Mouse (Mus musculus) megakaryocyte progenitor cell, adult 5-6 weeks (primary cell): ENCODE data around the gene Ttc5. TPM values are rescaled to one million over a fixed set of nuclear protein-coding genes. Genes with fewer than 3 reads are reported as not detected.
"Not testable (repeated sequence)": the region's sequence is repeated elsewhere in the genome, so short reads cannot be mapped to it uniquely, and the experiment has no call there.

Experiments
- ATAC-seq: replicated peaks from 2 replicates; pipeline ENCODE4 v1.8.0; 2016; ENCODE audit warnings: mild to moderate bottlenecking, moderate TSS enrichment, inconsistent platforms; ENCODE audit not compliant: poor library complexity
- total RNA-seq, 2 experiments: library from RNA; stranded (forward) in 1 of 2; stranded (reverse) in 1 of 2; fragments of 157-497, 149-512 nt in 1 of 2; fragments of 200-1000 nt in 1 of 2; gene quantifications; 2 replicates each; pipeline versions ENCODE4 v1.2.3 to v1.2.4; 2015 to 2017

Ttc5 gene
- total RNA-seq (2015) (20.6 and 27.4 TPM in 2 replicates), total RNA-seq (2017) (39.5 and 41.8 TPM in 2 replicates)

GRCm38 (mm10) chr14:50785251-50785637, at the start of gene Ttc5:
Ttc5 (minus strand) TSS chr14:50785519.
- peak; percentile 99 for ATAC-seq

DNA sequence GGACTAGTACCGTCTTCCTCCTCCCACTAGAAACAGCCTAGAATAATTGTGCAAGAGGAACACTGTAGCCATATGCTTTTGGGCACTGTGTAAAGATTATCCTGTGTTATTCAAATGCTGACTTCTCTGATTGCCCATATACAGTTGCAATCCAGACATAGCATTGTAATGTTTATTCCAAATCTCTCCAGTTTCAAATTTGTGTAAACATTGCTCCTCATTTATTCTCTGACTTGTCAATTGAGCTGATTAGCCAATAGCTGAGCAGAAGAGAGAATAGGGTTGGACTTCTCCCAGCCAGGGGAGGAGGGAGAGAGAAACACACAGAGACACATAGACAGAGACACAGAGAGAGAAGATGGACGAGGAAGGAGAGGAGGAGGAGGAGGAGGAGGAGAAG, 49.1 kb upstream of the Ttc5 start:
- ATAC-seq = peak; percentile 36

DNA sequence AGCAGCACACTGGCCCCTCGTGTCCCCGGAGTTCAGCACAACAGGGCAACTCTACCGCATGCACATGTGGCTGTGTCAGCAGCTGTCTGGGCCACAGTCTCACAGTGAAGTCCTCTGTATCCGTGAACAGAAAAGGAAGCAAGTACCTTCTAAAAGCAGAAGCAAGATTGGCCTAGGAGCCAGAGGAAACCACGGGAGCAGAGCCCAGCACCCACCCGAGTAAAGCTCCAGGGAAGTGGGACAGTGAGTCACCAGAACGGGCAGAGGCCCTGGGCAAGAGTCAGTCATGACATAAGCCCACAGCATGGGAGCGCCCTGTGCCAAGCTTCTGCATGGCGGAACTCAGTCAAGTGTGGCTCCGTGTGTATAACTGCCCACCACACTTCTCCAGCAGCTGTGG, 48.6 kb upstream of the Ttc5 start:
- peak; percentile 91 for ATAC-seq

DNA sequence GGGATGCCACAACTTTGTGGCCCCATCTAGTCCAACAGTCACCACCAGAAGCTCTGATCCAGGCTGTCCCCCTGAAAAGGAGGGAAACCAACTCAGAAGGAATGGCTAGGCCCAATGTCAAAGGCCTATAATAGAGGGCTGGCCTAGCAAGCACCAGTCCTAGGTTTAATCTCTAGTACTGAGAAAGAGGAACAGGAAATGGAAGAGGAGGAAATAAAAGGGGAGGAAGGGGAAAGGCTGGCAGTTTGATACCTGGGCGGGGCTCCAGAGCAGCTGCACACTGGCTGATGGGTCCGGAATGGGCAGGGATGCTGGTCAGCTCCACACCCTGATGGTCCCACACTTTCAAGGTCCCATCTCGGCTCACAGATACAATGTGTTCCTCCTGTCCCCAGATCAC, 44.6 kb upstream of the Ttc5 start:
- peak; percentile 36 for ATAC-seq

GRCm38 (mm10) chr14:50826579-50826978, 41.3 kb upstream of the Ttc5 start:
- ATAC-seq = no peak

- peak; percentile 86 for ATAC-seq
Observed at GRCm38 (mm10) chr14:50824219-50824618, 38.9 kb upstream of the Ttc5 start.

- ATAC-seq = peak; percentile 46; the same call in 1 of the 2 replicates
Observed at GRCm38 (mm10) chr14:50823240-50823639, 37.9 kb upstream of the Ttc5 start.

DNA sequence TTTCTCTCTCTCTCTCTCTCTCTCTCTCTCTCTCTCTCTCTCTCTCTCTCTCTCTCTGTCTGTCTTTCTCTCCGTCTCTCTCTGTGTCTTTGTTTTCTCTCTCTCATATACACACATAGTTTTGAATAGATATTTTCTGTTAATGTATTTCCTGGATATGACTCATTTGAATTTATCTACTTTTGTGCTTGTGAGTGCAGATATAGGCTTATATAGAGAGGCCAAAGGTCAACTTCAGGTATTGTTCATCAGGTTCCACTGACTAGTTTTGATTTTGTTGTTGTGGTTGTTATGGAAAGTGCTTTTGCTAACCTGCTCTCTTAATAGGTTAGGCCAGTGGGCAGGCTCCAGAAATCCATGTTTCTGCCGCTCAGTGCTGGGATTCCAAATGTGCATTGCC, 27.7 kb upstream of the Ttc5 start:
- ATAC-seq = no peak

DNA sequence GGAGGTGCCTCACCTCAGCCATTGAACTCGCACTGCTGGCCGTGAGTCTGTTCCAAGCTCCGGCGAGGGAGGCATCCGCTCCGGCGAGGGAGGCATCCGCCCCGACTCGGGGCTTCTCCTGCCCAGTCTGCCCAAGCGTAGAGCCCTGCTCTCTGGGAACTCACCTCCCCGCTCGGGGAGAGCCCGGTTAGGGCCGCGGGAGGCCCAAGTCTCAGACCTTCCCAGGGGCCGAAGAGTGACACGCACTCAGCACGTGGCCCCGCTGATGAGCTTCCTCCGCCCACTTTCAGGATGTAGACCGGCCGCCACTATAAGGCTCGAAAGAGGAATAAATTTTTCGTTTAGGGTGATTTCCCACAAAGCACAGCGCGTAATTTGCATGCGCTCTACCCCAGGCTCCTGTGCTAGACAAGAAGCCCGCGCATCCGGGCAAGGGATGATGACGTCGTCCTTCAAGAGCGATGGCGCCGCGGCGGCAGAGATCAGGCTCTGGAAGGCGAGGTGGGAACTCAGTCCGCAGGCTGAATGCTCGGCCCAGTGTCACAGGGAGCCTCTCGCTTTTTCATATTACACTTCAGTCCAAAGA, 22.3 kb upstream of the Ttc5 start, which contains the start of the genes Ccnb1ip1 and Parp2:
Gene Ccnb1ip1 (minus strand): TSS at position 246 of the 586 bp plus-strand sequence.
Gene Parp2 (plus strand): TSS at position 355 of the 586 bp plus-strand sequence.
- peak; percentile 91 for ATAC-seq

GRCm38 (mm10) chr14:50806469-50806868, 21.1 kb upstream of the Ttc5 start:
- ATAC-seq = not testable (repeated sequence)

GRCm38 (mm10) chr14:50804683-50805082, 19.4 kb upstream of the Ttc5 start:
- no peak for ATAC-seq

DNA sequence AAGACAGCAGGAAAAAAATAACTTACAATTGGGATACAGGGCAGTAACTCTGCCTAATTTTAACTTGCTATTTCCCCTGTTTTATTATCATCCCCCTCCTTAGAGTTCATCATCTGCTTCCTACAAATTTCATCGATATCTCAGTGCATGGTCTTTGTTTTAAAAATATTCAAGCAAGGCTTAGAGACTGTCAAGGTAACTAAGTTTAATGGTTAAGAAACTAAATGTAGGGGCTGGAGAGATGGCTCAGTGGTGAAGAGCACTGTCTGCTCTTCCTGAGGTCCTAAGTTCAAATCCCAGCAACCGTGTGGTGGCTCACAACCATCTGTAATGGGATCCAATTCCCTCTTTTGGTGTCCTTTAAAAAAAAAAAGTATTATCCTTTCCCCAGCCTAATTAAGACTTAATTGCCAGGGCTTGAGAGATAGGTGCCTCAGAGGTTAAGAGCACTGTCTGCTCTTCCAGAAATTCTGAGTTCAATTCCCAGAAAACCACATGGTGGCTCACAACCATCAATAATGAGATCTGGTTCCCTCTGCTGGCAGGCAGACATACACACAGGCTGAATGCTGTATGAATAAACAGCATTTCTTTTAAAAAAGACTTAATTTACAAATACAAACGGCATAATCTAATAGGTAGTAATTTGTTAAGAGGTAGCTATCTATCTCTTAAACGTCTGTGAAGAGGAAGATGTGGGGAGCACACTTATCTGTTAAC, 17.7 kb upstream of the Ttc5 start:
- no peak for ATAC-seq

DNA sequence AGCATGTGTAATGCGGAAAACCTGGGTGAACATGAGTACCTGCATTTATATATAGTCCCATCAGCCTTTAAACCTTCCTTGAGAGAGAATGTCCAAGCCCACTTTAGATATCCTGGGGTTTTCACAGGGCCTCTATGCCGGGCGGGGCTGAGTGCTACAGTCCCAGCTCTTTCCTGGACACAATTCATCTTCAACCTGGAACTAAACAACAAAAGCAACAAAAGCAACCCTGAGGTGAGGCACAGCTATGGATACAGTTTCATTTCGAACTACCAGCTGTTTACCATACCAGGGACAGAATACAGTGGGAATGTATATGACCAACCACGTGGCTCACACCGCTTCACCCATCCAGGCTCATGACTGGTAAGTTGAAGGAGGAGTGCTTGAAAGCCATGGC, 17.1 kb upstream of the Ttc5 start:
- ATAC-seq = no peak

DNA sequence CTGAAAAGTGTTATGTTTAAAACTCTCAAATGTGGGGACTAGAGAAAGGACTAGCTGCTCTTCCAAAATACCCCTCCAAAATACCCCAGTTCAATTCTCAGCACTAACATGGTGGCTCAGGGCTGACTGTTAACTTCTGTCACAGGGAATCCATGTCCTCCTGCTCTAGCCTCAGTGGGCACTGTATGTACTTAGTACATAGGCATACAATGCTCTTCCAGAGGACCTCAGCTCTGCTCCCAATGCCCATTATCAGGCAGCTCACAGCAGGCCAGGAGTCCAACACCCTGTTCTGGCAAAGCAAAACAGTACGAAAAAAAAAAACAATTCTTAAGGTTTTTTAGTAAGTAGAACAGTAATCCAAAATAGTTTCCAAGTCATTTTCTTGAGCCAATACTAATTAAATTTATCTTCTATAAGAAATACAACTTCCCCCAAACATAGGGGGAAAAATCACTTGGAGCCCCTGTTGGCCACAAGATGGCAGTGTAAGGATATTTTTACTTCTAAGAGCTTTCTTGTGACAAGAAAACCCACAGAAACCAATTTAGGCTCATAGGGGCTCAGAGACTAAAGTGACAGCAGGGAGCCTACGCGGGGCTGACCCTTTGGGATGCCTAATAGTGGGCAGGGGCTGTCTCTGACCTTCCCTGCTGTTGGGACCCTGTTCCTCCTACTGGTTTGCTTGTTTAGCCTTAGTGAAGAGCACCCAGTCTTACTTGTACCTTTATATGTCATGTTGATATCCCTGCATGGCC, 14.4 kb upstream of the Ttc5 start:
- peak; percentile 83 for ATAC-seq

DNA sequence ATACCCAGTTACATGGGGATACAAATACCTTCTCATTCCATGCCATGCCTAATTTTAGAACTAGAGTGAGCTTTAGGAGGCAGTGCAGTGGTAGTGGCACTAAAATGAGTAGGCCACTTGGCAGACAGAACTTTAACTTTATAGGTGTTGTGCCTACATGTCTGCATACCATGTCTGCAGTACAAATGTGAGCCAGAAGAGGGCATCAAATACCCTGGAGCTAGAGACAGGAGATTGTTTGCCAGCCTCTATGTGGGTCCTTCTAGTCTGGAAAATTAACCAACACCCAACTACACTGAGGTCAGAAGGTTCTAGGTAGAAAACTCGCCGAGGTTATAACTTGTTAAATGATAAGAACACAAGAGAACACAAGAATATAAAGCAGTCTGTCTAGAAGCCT, 13.2 kb upstream of the Ttc5 start:
- ATAC-seq = peak; percentile 81

GRCm38 (mm10) chr14:50796464-50796863, 11.1 kb upstream of the Ttc5 start:
- ATAC-seq = no peak

DNA sequence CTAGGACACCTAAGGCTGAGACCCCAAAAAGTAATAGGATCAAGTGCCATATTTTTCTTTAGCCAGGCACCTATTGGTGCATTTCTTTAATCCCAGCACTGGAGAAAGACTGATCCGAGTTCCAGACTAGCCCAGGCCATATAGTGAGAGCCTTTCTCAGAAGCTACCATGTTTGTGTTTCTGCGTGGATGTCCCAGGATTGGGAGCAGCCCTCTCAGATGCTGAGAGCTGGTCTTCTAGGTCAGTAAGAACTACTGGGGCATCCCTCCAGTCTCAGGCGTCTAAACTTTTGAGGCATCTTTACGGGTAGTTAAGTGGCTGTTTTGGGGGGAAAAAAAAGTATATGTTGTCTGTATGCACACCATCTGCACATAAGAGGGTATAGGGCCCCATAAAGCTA, 10.6 kb upstream of the Ttc5 start:
- ATAC-seq = no peak

DNA sequence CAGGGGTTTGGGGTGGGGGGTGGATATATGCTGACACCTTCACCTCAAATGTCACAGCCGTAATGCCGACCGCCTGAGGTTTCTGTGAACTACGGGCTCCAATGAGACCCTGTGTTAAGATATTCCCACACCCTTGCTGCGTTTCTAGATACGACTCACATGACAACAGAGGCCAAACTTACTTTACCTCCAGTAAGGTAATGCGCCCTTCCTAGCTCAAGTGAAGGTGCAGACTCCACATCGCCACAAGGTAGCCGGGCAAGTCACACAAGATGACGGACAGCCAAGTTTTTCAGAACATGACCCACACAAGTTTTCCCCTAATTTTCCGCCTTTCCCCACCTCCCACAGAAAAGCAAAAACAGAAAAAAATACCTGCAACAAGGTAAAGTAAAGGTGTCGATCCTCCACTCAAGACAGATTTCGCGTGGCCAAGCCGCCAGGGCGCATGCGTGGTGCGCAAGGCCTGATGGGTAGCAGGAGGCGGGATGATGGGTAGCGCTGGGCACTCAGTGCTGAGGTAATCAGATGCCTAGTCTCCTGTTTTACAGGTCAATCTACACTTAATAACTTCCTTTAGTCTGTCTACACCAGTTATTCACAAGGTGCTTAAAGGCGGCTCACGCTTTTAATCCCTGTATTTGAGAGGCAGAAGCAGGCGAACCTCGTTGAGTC, 10.1 kb upstream of the Ttc5 start:
- no peak for ATAC-seq

GRCm38 (mm10) chr14:50788157-50788556, 2.8 kb upstream of the Ttc5 start:
- peak; percentile 43 for ATAC-seq

GRCm38 (mm10) chr14:50784391-50785250, 698 bp downstream of the Ttc5 start:
- ATAC-seq = no peak
